Mouse (Mus musculus) fat pad, adult 2 months (tissue): Measurements from ENCODE around the gene Irf9.
A peak's percentile ranks its signal among the peaks of the same experiment; 100 is the strongest.

Experiments used
- DNase-seq: peaks from one replicate; pipeline ENCODE4 v3.0.0-alpha.2; 2011; ENCODE audit warnings: low read depth, low spot score; ENCODE audit errors: extremely low read depth

The Irf9 gene

GRCm38 (mm10) chr14:55579511-55580496 is 23.6 kb upstream of the Irf9 start:
- no peak for DNase-seq

- DNase-seq: no peak
Observed at GRCm38 (mm10) chr14:55580731-55581130, 22.6 kb upstream of the Irf9 start.

GRCm38 (mm10) chr14:55581981-55582681 is 21.2 kb upstream of the Irf9 start:
- no peak for DNase-seq

GRCm38 (mm10) chr14:55584303-55584701 is 19.1 kb upstream of the Irf9 start:
- DNase-seq: no peak

GRCm38 (mm10) chr14:55584702-55585565 is 18.4 kb upstream of the Irf9 start, which contains the start of gene Emc9:
TSS of gene Emc9 (minus strand) at chr14:55585302.
- DNase-seq: peak; percentile 64

GRCm38 (mm10) chr14:55585566-55585960 is 17.8 kb upstream of the Irf9 start:
- DNase-seq: peak; percentile 64

GRCm38 (mm10) chr14:55586149-55586548 is 17.2 kb upstream of the Irf9 start:
- DNase-seq: no peak

GRCm38 (mm10) chr14:55589271-55589670 is 14.1 kb upstream of the Irf9 start:
- no peak for DNase-seq

GRCm38 (mm10) chr14:55589771-55590448 is 13.5 kb upstream of the Irf9 start:
- peak; percentile 66 for DNase-seq

GRCm38 (mm10) chr14:55590748-55591330 is 12.5 kb upstream of the Irf9 start, which contains the start of gene Psme2:
TSS of gene Psme2 (minus strand) at chr14:55591113.
- peak; percentile 76 for DNase-seq

- DNase-seq: peak; percentile 67
Observed at GRCm38 (mm10) chr14:55591331-55591891, 12.0 kb upstream of the Irf9 start, which contains the start of gene Rnf31. TSS of gene Rnf31 (plus strand) at chr14:55591708.

- no peak for DNase-seq
Observed at GRCm38 (mm10) chr14:55592226-55592625, 11.1 kb upstream of the Irf9 start.

GRCm38 (mm10) chr14:55596036-55596690 is 7.2 kb upstream of the Irf9 start:
- DNase-seq: no peak

GRCm38 (mm10) chr14:55598521-55599390 is 4.6 kb upstream of the Irf9 start:
- DNase-seq: no peak

GRCm38 (mm10) chr14:55603633-55604576 is 534 bp downstream of the Irf9 start:
- peak; percentile 66 for DNase-seq

- DNase-seq: no peak
Observed at GRCm38 (mm10) chr14:55604823-55605222, 1.5 kb downstream of the Irf9 start.
